Mouse (Mus musculus) CD4-positive helper T cell, adult 2 months (primary cell): ENCODE measurements around the gene Sarnp.
"Not testable (repeated sequence)": the region's sequence is repeated elsewhere in the genome, so short reads cannot be mapped to it uniquely, and the experiment has no call there.

Experiments used
- DNase-seq: peaks from one replicate; pipeline ENCODE4 v3.0.0-alpha.2; 2012; ENCODE audit warnings: low read depth, missing footprints, low spot score

Gene Sarnp

GRCm38 (mm10) chr10:128820217-128820616 is 3.1 kb downstream of the Sarnp start:
- no peak for DNase-seq

- DNase-seq, result peak; percentile 99
These were observed 4.4 kb downstream of the Sarnp start, which contains the start of gene Ormdl2 for GRCm38 (mm10) chr10:128821358-128822056. Gene Ormdl2 (minus strand): TSS chr10:128821645.

- DNase-seq, result no peak
These were observed 5.0 kb downstream of the Sarnp start for GRCm38 (mm10) chr10:128822135-128822534.

GRCm38 (mm10) chr10:128823087-128823486 is 6.0 kb downstream of the Sarnp start:
- not testable (repeated sequence) for DNase-seq

GRCm38 (mm10) chr10:128823821-128824220 is 6.7 kb downstream of the Sarnp start:
- DNase-seq, result peak; percentile 21

- no peak for DNase-seq
These were observed 20.3 kb downstream of the Sarnp start for GRCm38 (mm10) chr10:128837400-128837799.

- no peak for DNase-seq
These were observed 22.3 kb downstream of the Sarnp start for GRCm38 (mm10) chr10:128839434-128839833.

GRCm38 (mm10) chr10:128840612-128841011 is 23.5 kb downstream of the Sarnp start:
- no peak for DNase-seq

- DNase-seq, result no peak
These were observed 26.1 kb downstream of the Sarnp start for GRCm38 (mm10) chr10:128843260-128843659.

GRCm38 (mm10) chr10:128845516-128845915 is 28.4 kb downstream of the Sarnp start:
- peak; percentile 11 for DNase-seq

GRCm38 (mm10) chr10:128846664-128847063 is 29.5 kb downstream of the Sarnp start:
- DNase-seq, result no peak

- no peak for DNase-seq
These were observed 31.3 kb downstream of the Sarnp start for GRCm38 (mm10) chr10:128848426-128848825.

- no peak for DNase-seq
These were observed 33.2 kb downstream of the Sarnp start for GRCm38 (mm10) chr10:128850339-128850738.

- no peak for DNase-seq
These were observed 44.0 kb downstream of the Sarnp start for GRCm38 (mm10) chr10:128861176-128861575.

GRCm38 (mm10) chr10:128866042-128866441 is 48.9 kb downstream of the Sarnp start:
- peak; percentile 9 for DNase-seq

- no peak for DNase-seq
These were observed 49.4 kb downstream of the Sarnp start for GRCm38 (mm10) chr10:128866518-128866917.

- DNase-seq, result no peak
These were observed 53.2 kb downstream of the Sarnp start for GRCm38 (mm10) chr10:128870341-128870740.

GRCm38 (mm10) chr10:128878291-128878690 is 61.2 kb downstream of the Sarnp start:
- DNase-seq, result no peak

- DNase-seq, result no peak
These were observed 61.7 kb downstream of the Sarnp start for GRCm38 (mm10) chr10:128878811-128879210.

- DNase-seq, result no peak
These were observed 64.9 kb downstream of the Sarnp start for GRCm38 (mm10) chr10:128882067-128882466.

- no peak for DNase-seq
These were observed 72.1 kb downstream of the Sarnp start for GRCm38 (mm10) chr10:128888941-128889827.

GRCm38 (mm10) chr10:128889846-128890245 is 72.7 kb downstream of the Sarnp start:
- DNase-seq, result peak; percentile 17
